Mouse (Mus musculus) right cerebral cortex, postnatal 25 days (tissue): ENCODE data around the gene Gm21671.
"Not testable (repeated sequence)": the region's sequence is repeated elsewhere in the genome, so short reads cannot be mapped to it uniquely, and the experiment has no call there.

ENCODE experiments used
- DNase-seq: peaks from one replicate; pipeline ENCODE4 v3.0.0; 2022

The Gm21671 gene

DNA sequence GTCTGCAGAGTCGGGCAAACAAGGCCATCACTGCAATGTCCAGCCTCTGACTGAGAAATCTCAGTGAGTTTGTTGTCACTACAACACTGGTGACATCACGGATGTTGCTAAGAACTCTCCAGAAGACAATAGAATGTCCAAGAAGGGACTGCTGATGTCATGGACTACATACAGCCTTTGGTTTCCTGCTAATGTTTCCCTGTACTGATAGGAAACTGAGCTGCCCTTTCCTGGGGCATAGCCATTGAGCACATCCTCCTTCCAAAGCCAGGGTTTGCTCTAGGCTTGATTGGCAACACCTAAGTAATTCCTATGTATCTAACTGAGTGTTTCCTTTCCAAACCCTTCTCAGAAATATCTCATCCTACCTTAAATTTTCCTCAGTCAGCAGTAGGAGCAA is at the start of gene Gm21671:
TSS of gene Gm21671 (minus strand) at position 101 of the 400 bp plus-strand sequence.
- not testable (repeated sequence) for DNase-seq

GRCm38 (mm10) chr5:25988550-25988949 is 34.3 kb upstream of the Gm21671 start, which contains the start of gene Gm21698:
Gm21698 (minus strand) TSS chr5:25988650.
- not testable (repeated sequence) for DNase-seq

DNA sequence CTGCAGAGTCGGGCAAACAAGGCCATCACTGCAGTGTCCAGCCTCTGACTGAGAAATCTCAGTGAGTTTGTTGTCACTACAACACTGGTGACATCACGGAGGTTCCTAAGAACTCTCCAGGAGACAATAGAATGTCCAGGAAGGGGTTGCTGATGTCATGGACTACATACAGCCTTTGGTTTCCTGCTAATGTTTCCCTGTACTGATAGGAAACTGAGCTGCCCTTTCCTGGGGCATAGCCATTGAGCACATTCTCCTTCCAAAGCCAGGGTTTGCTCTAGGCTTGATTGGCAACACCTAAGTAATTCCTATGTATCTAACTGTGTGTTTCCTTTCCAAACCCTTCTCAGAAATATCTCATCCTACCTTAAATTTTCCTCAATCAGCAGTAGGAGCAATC is 18.3 kb upstream of the Gm21671 start, which contains the start of gene Gm21680:
TSS of gene Gm21680 (minus strand) at position 101 of the 400 bp plus-strand sequence.
- not testable (repeated sequence) for DNase-seq

GRCm38 (mm10) chr5:25957050-25957449 is 2.8 kb upstream of the Gm21671 start:
- not testable (repeated sequence) for DNase-seq

GRCm38 (mm10) chr5:25956611-25957010 is 2.4 kb upstream of the Gm21671 start:
- not testable (repeated sequence) for DNase-seq

DNA sequence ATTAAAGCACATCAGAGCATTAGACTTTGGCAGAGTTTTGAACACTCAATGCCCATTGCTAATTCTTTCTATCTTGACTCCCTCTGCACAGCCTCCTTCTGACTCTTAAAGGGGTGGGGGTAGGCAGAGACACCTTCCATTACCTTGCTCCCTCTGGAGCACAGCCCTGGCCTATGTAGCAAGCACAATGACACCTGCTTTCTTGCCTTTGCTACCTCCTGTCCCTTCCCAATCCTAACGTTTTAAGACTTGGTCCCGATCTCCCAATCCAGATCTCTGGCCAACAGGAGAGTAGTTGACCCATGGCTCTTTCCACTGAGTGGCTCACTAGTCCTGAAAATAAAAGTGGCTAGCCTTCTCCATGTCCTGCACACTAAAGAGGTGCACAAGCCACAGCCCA is 8.8 kb downstream of the Gm21671 start:
- DNase-seq: not testable (repeated sequence)

- not testable (repeated sequence) for DNase-seq
Measured at GRCm38 (mm10) chr5:25942281-25942680, 11.9 kb downstream of the Gm21671 start, which contains the start of gene Gm21663. Gm21663 (minus strand) TSS chr5:25942381.
